Mouse (Mus musculus): ENCODE measurements at regions not wholly inside any gene's neighbourhood (a gene's known extent, or its start where the extent isn't known, plus 50 kb on each side); places are given as distances from the start of the nearest gene placed in this dataset.

GRCm38 (mm10) chr1:41887556-41887955 lies 808.0 kb upstream of the Pou3f3 start:
- H3K9me3 ChIP-seq (ENCODE audit: control insufficient read depth, low read length), result no peaks in the 10 kb centered on the region
- H3K27ac ChIP-seq (ENCODE audit: low read depth, low read length), result no peak overlapping the region
- no peak overlapping the region for H3K4me2 ChIP-seq (ENCODE audit: low read depth)
- no peak for ATAC-seq (ENCODE audit: insufficient read depth, low FRiP score, low TSS enrichment)
- H3K27me3 ChIP-seq (ENCODE audit: control insufficient read depth, insufficient read depth, low read length), result no peaks in the 10 kb centered on the region
- DNase-seq (ENCODE audit: low spot score), result no peak
- H3K4me3 ChIP-seq (ENCODE audit: low read depth, low read length), result no peak overlapping the region
- H3K9ac ChIP-seq (ENCODE audit: low read length), result no peak overlapping the region
- H3K4me1 ChIP-seq (ENCODE audit: control insufficient read depth, insufficient read depth, low read length), result peaks cover 25% of the 10 kb centered on the region
- 88% methylated on average over 8 of the region's 8 CpGs for WGBS
- no peaks in the 10 kb centered on the region for H3K36me3 ChIP-seq (ENCODE audit: control insufficient read depth, insufficient read depth, low read length)

GRCm38 (mm10) chr1:41888213-41888612 lies 807.4 kb upstream of the Pou3f3 start:
- 0% methylated on average over 2 of the region's 2 CpGs for WGBS
- ATAC-seq (ENCODE audit: insufficient read depth, low FRiP score, low TSS enrichment), result peak; percentile 80
- Histone ChIP-seq H3K27ac (ENCODE audit: low read depth, low read length) (no peak overlapping the region), H3K4me2 (ENCODE audit: low read depth) (no peak overlapping the region), H3K27me3 (ENCODE audit: control insufficient read depth, insufficient read depth, low read length) (no peaks in the 10 kb centered on the region), H3K9ac (ENCODE audit: low read length) (no peak overlapping the region), H3K4me1 (ENCODE audit: control insufficient read depth, insufficient read depth, low read length) (peaks cover 25% of the 10 kb centered on the region), H3K36me3 (ENCODE audit: control insufficient read depth, insufficient read depth, low read length) (no peaks in the 10 kb centered on the region), H3K9me3 (ENCODE audit: control insufficient read depth, low read length) (no peaks in the 10 kb centered on the region), H3K4me3 (ENCODE audit: low read depth, low read length) (no peak overlapping the region)
- peak; percentile 70 for DNase-seq (ENCODE audit: low spot score)

- H3K4me3 ChIP-seq (ENCODE audit: low read depth, low read length), result no peak overlapping the region
- no peak overlapping the region for H3K9ac ChIP-seq (ENCODE audit: low read length)
- no peaks in the 10 kb centered on the region for H3K36me3 ChIP-seq (ENCODE audit: control insufficient read depth, insufficient read depth, low read length)
- H3K4me2 ChIP-seq (ENCODE audit: low read depth), result no peak overlapping the region
- DNase-seq (ENCODE audit: low spot score), result peak; percentile 32
- no peaks in the 10 kb centered on the region for H3K9me3 ChIP-seq (ENCODE audit: control insufficient read depth, low read length)
- ATAC-seq (ENCODE audit: insufficient read depth, low FRiP score, low TSS enrichment), result no peak
- 10% methylated on average over 5 of the region's 5 CpGs for WGBS
- no peak overlapping the region for H3K27ac ChIP-seq (ENCODE audit: low read depth, low read length)
- no peaks in the 10 kb centered on the region for H3K27me3 ChIP-seq (ENCODE audit: control insufficient read depth, insufficient read depth, low read length)
- peaks cover 25% of the 10 kb centered on the region for H3K4me1 ChIP-seq (ENCODE audit: control insufficient read depth, insufficient read depth, low read length)
Measured at GRCm38 (mm10) chr1:41888966-41889365, 806.6 kb upstream of the Pou3f3 start.

- H3K4me2 ChIP-seq (ENCODE audit: low read depth), result no peak overlapping the region
Measured at GRCm38 (mm10) chr1:41889940-41890339, 805.6 kb upstream of the Pou3f3 start.

GRCm38 (mm10) chr1:41890714-41891689 lies 804.6 kb upstream of the Pou3f3 start:
- peaks cover 25% of the 10 kb centered on the region for H3K4me1 ChIP-seq (ENCODE audit: control insufficient read depth, insufficient read depth, low read length)
- 0 out of 2 replicates have a peak, but pooled peaks have one; percentile 40 for ATAC-seq (ENCODE audit: insufficient read depth, low FRiP score, low TSS enrichment)
- no peaks in the 10 kb centered on the region for H3K9me3 ChIP-seq (ENCODE audit: control insufficient read depth, low read length)
- H3K27me3 ChIP-seq (ENCODE audit: control insufficient read depth, insufficient read depth, low read length), result no peaks in the 10 kb centered on the region
- 36% methylated on average over 20 of the region's 20 CpGs for WGBS
- no peaks in the 10 kb centered on the region for H3K36me3 ChIP-seq (ENCODE audit: control insufficient read depth, insufficient read depth, low read length)
- H3K4me2 ChIP-seq (ENCODE audit: low read depth), result peak overlapping the region; percentile 35
- peak; percentile 40 for DNase-seq (ENCODE audit: low spot score)
- peak overlapping the region; percentile 20 for H3K9ac ChIP-seq (ENCODE audit: low read length)
- H3K27ac ChIP-seq (ENCODE audit: low read depth, low read length), result peak overlapping the region; percentile 42; the same call in 1 of the 2 replicates
- H3K4me3 ChIP-seq (ENCODE audit: low read depth, low read length), result no peak overlapping the region

More at GRCm38 (mm10) chr1:41889940-41890339, 805.6 kb upstream of the Pou3f3 start:
- H3K4me3 ChIP-seq (ENCODE audit: low read depth, low read length), result no peak overlapping the region
- H3K9me3 ChIP-seq (ENCODE audit: control insufficient read depth, low read length), result no peaks in the 10 kb centered on the region
- H3K4me1 ChIP-seq (ENCODE audit: control insufficient read depth, insufficient read depth, low read length), result peaks cover 25% of the 10 kb centered on the region
- no peaks in the 10 kb centered on the region for H3K36me3 ChIP-seq (ENCODE audit: control insufficient read depth, insufficient read depth, low read length)
- DNase-seq (ENCODE audit: low spot score) (no peak), ATAC-seq (ENCODE audit: insufficient read depth, low FRiP score, low TSS enrichment) (no peak)
- no peaks in the 10 kb centered on the region for H3K27me3 ChIP-seq (ENCODE audit: control insufficient read depth, insufficient read depth, low read length)
- 78% methylated on average over 6 of the region's 6 CpGs for WGBS
- no peak overlapping the region for H3K27ac ChIP-seq (ENCODE audit: low read depth, low read length)
- no peak overlapping the region for H3K9ac ChIP-seq (ENCODE audit: low read length)

GRCm38 (mm10) chr1:41891730-41892129 lies 803.8 kb upstream of the Pou3f3 start:
- WGBS, result 74% methylated on average over 11 of the region's 11 CpGs
- Histone ChIP-seq H3K9ac (ENCODE audit: low read length) (no peak overlapping the region), H3K4me2 (ENCODE audit: low read depth) (no peak overlapping the region), H3K27ac (ENCODE audit: low read depth, low read length) (no peak overlapping the region), H3K9me3 (ENCODE audit: control insufficient read depth, low read length) (no peaks in the 10 kb centered on the region), H3K4me3 (ENCODE audit: low read depth, low read length) (no peak overlapping the region), H3K27me3 (ENCODE audit: control insufficient read depth, insufficient read depth, low read length) (no peaks in the 10 kb centered on the region), H3K4me1 (ENCODE audit: control insufficient read depth, insufficient read depth, low read length) (peaks cover 25% of the 10 kb centered on the region), H3K36me3 (ENCODE audit: control insufficient read depth, insufficient read depth, low read length) (no peaks in the 10 kb centered on the region)
- no peak for DNase-seq (ENCODE audit: low spot score)
- ATAC-seq (ENCODE audit: insufficient read depth, low FRiP score, low TSS enrichment), result no peak

GRCm38 (mm10) chr1:41892376-41892775 lies 803.2 kb upstream of the Pou3f3 start:
- no peak for DNase-seq (ENCODE audit: low spot score)

GRCm38 (mm10) chr1:41897768-41898330 lies 797.7 kb upstream of the Pou3f3 start:
- 81% methylated on average over 4 of the region's 4 CpGs for WGBS
- Histone ChIP-seq H3K36me3 (ENCODE audit: control insufficient read depth, insufficient read depth, low read length) (no peaks in the 10 kb centered on the region), H3K9ac (ENCODE audit: low read length) (no peak overlapping the region), H3K4me3 (ENCODE audit: low read depth, low read length) (no peak overlapping the region), H3K4me1 (ENCODE audit: control insufficient read depth, insufficient read depth, low read length) (no peaks in the 10 kb centered on the region), H3K9me3 (ENCODE audit: control insufficient read depth, low read length) (no peaks in the 10 kb centered on the region), H3K4me2 (ENCODE audit: low read depth) (no peak overlapping the region), H3K27me3 (ENCODE audit: control insufficient read depth, insufficient read depth, low read length) (no peaks in the 10 kb centered on the region), H3K27ac (ENCODE audit: low read depth, low read length) (no peak overlapping the region)
- no peak for DNase-seq (ENCODE audit: low spot score)
- no peak for ATAC-seq (ENCODE audit: insufficient read depth, low FRiP score, low TSS enrichment)

More at GRCm38 (mm10) chr1:41892376-41892775, 803.2 kb upstream of the Pou3f3 start:
- Histone ChIP-seq H3K36me3 (ENCODE audit: control insufficient read depth, insufficient read depth, low read length) (no peaks in the 10 kb centered on the region), H3K9ac (ENCODE audit: low read length) (no peak overlapping the region), H3K4me2 (ENCODE audit: low read depth) (no peak overlapping the region), H3K27me3 (ENCODE audit: control insufficient read depth, insufficient read depth, low read length) (no peaks in the 10 kb centered on the region), H3K4me1 (ENCODE audit: control insufficient read depth, insufficient read depth, low read length) (peaks cover 25% of the 10 kb centered on the region), H3K9me3 (ENCODE audit: control insufficient read depth, low read length) (no peaks in the 10 kb centered on the region), H3K27ac (ENCODE audit: low read depth, low read length) (no peak overlapping the region), H3K4me3 (ENCODE audit: low read depth, low read length) (no peak overlapping the region)
- no peak for ATAC-seq (ENCODE audit: insufficient read depth, low FRiP score, low TSS enrichment)
- WGBS, result 50% methylated on average over 2 of the region's 2 CpGs
